Mouse (Mus musculus): Measurements from ENCODE around the gene Arid1b. TPM values are rescaled to one million over a fixed set of nuclear protein-coding genes. Genes with fewer than 3 reads are reported as not detected.

Gene Arid1b
- polyA plus RNA-seq, 1 experiment from 2014 or later = 7.2 TPM

GRCm38 (mm10) chr17:5016404-5016803 lies 22.3 kb downstream of the Arid1b start:
- no peak overlapping the region for H3K27ac ChIP-seq (ENCODE audit: low read length)
- no peak for TF ChIP-seq EP300 (IDR thresholded peaks at IDR 0.05)
- TF ChIP-seq CTCF (IDR thresholded peaks at IDR 0.05) = no peak
- DNase-seq (ENCODE audit: low spot score) (no peak), ATAC-seq (no peak)
- H3K9ac ChIP-seq (replicated peaks; ENCODE audit: low read depth) = no peak overlapping the region
- H3K4me3 ChIP-seq (ENCODE audit: low read depth, low read length) = no peak overlapping the region
- H3K27me3 ChIP-seq (replicated peaks; ENCODE audit: insufficient read depth, low read length) = no peaks in the 10 kb centered on the region
- peaks cover 3% of the 10 kb centered on the region for H3K4me1 ChIP-seq (ENCODE audit: insufficient read depth, low read depth, low read length)
- H3K36me3 ChIP-seq (ENCODE audit: insufficient read depth, low read length) = no peaks in the 10 kb centered on the region
- WGBS = 50% methylated on average over 4 of the region's 4 CpGs
- H3K9me3 ChIP-seq (ENCODE audit: low read length) = no peaks in the 10 kb centered on the region
- no peak overlapping the region for H3K4me2 ChIP-seq (replicated peaks; ENCODE audit: low read depth, low read length)

- Histone ChIP-seq H3K4me1 (ENCODE audit: insufficient read depth, low read depth, low read length) (peaks cover 9% of the 10 kb centered on the region), H3K36me3 (ENCODE audit: insufficient read depth, low read length) (no peaks in the 10 kb centered on the region), H3K9me3 (ENCODE audit: low read length) (no peaks in the 10 kb centered on the region), H3K4me3 (ENCODE audit: low read depth, low read length) (no peak overlapping the region), H3K9ac (replicated peaks; ENCODE audit: low read depth) (no peak overlapping the region), H3K27ac (ENCODE audit: low read length) (no peak overlapping the region), H3K27me3 (replicated peaks; ENCODE audit: insufficient read depth, low read length) (no peaks in the 10 kb centered on the region), H3K4me2 (replicated peaks; ENCODE audit: low read depth, low read length) (no peak overlapping the region)
- TF ChIP-seq CTCF (IDR thresholded peaks at IDR 0.05) (no peak), EP300 (IDR thresholded peaks at IDR 0.05) (no peak)
- ATAC-seq (no peak), DNase-seq (ENCODE audit: low spot score) (no peak)
- 79% methylated on average over 10 of the region's 10 CpGs for WGBS
These were observed 22.9 kb downstream of the Arid1b start for GRCm38 (mm10) chr17:5017065-5017464.

GRCm38 (mm10) chr17:5021303-5022003 lies 27.3 kb downstream of the Arid1b start:
- peaks cover 18% of the 10 kb centered on the region for H3K4me1 ChIP-seq (ENCODE audit: insufficient read depth, low read depth, low read length)
- no peak for DNase-seq (ENCODE audit: low spot score)
- H3K27me3 ChIP-seq (replicated peaks; ENCODE audit: insufficient read depth, low read length) = no peaks in the 10 kb centered on the region
- WGBS = 19% methylated on average over 11 of the region's 11 CpGs
- TF ChIP-seq EP300 (IDR thresholded peaks at IDR 0.05) = no peak
- no peak for TF ChIP-seq CTCF (IDR thresholded peaks at IDR 0.05)
- H3K4me2 ChIP-seq (replicated peaks; ENCODE audit: low read depth, low read length) = peak overlapping the region; percentile 25; the same call in 1 of the 2 replicates
- H3K4me3 ChIP-seq (ENCODE audit: low read depth, low read length) = no peak overlapping the region
- 0 out of 2 replicates have a peak overlapping the region, but pooled peaks have one; percentile 38 for H3K27ac ChIP-seq (ENCODE audit: low read length)
- no peaks in the 10 kb centered on the region for H3K36me3 ChIP-seq (ENCODE audit: insufficient read depth, low read length)
- peak; percentile 39; the same call in 1 of the 2 replicates for ATAC-seq
- no peaks in the 10 kb centered on the region for H3K9me3 ChIP-seq (ENCODE audit: low read length)
- H3K9ac ChIP-seq (replicated peaks; ENCODE audit: low read depth) = no peak overlapping the region

- H3K4me2 ChIP-seq (replicated peaks; ENCODE audit: low read depth, low read length) = peak overlapping the region; percentile 25; the same call in 1 of the 2 replicates
- ATAC-seq (peak; percentile 59), DNase-seq (ENCODE audit: low spot score) (peak; percentile 56)
- no peaks in the 10 kb centered on the region for H3K27me3 ChIP-seq (replicated peaks; ENCODE audit: insufficient read depth, low read length)
- H3K4me3 ChIP-seq (ENCODE audit: low read depth, low read length) = no peak overlapping the region
- WGBS = 30% methylated on average over 9 of the region's 9 CpGs
- H3K27ac ChIP-seq (ENCODE audit: low read length) = 0 out of 2 replicates have a peak overlapping the region, but pooled peaks have one; percentile 38
- H3K9ac ChIP-seq (replicated peaks; ENCODE audit: low read depth) = no peak overlapping the region
- no peak for TF ChIP-seq EP300 (IDR thresholded peaks at IDR 0.05)
- peak; percentile 30 for TF ChIP-seq CTCF (IDR thresholded peaks at IDR 0.05)
- peaks cover 18% of the 10 kb centered on the region for H3K4me1 ChIP-seq (ENCODE audit: insufficient read depth, low read depth, low read length)
- H3K9me3 ChIP-seq (ENCODE audit: low read length) = no peaks in the 10 kb centered on the region
- H3K36me3 ChIP-seq (ENCODE audit: insufficient read depth, low read length) = no peaks in the 10 kb centered on the region
These were observed 27.9 kb downstream of the Arid1b start for GRCm38 (mm10) chr17:5022019-5022544.

- ATAC-seq (no peak), DNase-seq (ENCODE audit: low spot score) (no peak)
- H3K27ac ChIP-seq (ENCODE audit: low read length) = no peak overlapping the region
- no peaks in the 10 kb centered on the region for H3K36me3 ChIP-seq (ENCODE audit: insufficient read depth, low read length)
- H3K4me3 ChIP-seq (ENCODE audit: low read depth, low read length) = no peak overlapping the region
- H3K4me1 ChIP-seq (ENCODE audit: insufficient read depth, low read depth, low read length) = peaks cover 18% of the 10 kb centered on the region
- H3K9me3 ChIP-seq (ENCODE audit: low read length) = no peaks in the 10 kb centered on the region
- H3K4me2 ChIP-seq (replicated peaks; ENCODE audit: low read depth, low read length) = no peak overlapping the region
- H3K9ac ChIP-seq (replicated peaks; ENCODE audit: low read depth) = no peak overlapping the region
- 40% methylated on average over 10 of the region's 10 CpGs for WGBS
- TF ChIP-seq EP300 (IDR thresholded peaks at IDR 0.05) (no peak), CTCF (IDR thresholded peaks at IDR 0.05) (no peak)
- H3K27me3 ChIP-seq (replicated peaks; ENCODE audit: insufficient read depth, low read length) = no peaks in the 10 kb centered on the region
These were observed 29.6 kb downstream of the Arid1b start for GRCm38 (mm10) chr17:5023745-5024144.

DNA sequence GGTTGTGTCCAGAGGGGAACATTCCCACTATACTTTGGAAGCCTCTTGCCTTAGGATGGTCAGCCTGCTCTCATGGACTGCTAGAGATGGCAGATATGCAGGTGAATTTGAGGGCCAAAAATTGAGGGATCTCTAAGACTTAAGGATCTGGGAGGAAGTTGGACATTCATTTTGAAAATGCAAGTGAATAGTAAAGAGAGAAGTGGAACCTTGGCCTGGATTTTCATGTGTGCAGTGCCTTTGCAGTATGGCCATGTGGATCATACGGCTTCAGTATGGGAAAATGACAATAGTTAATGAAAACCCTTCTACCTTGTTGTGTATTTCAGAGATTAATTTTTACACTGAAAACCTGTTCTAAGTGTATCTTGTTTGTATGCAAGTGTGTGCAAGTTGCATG lies 31.3 kb downstream of the Arid1b start:
- Histone ChIP-seq H3K27me3 (replicated peaks; ENCODE audit: insufficient read depth, low read length) (no peaks in the 10 kb centered on the region), H3K9ac (replicated peaks; ENCODE audit: low read depth) (no peak overlapping the region), H3K9me3 (ENCODE audit: low read length) (no peaks in the 10 kb centered on the region), H3K4me2 (replicated peaks; ENCODE audit: low read depth, low read length) (no peak overlapping the region), H3K4me3 (ENCODE audit: low read depth, low read length) (no peak overlapping the region), H3K36me3 (ENCODE audit: insufficient read depth, low read length) (no peaks in the 10 kb centered on the region), H3K4me1 (ENCODE audit: insufficient read depth, low read depth, low read length) (peaks cover 18% of the 10 kb centered on the region), H3K27ac (ENCODE audit: low read length) (no peak overlapping the region)
- TF ChIP-seq EP300 (IDR thresholded peaks at IDR 0.05) = no peak
- no peak for TF ChIP-seq CTCF (IDR thresholded peaks at IDR 0.05)
- no peak for DNase-seq (ENCODE audit: low spot score)
- 87% methylated on average over 1 of the region's 1 CpGs for WGBS
- no peak for ATAC-seq

Data from lung, postnatal 0 days (tissue).